Mouse (Mus musculus) liver, embryonic 15.5 days (tissue): ENCODE measurements around the gene Eea1. TPM values are rescaled to one million over a fixed set of nuclear protein-coding genes. Genes with fewer than 3 reads are reported as not detected.

Experiments used
- ATAC-seq: fragments of 200-750 bp; cut with Nextera tagmentation; 2 replicates; pipeline ENCODE4 v1.8.0; 2017; ENCODE audit warnings: moderate number of reproducible peaks, mild to moderate bottlenecking, moderate library complexity; ENCODE audit not compliant: insufficient read depth
- H3K27ac ChIP-seq: fragments of 300-500 bp; sonication (generic); replicated peaks from 2 replicates; pipeline ENCODE4 v1.5.1; 2015; ENCODE audit warnings: mild to moderate bottlenecking, inconsistent platforms
- H3K27me3 ChIP-seq: fragments of 300-500 bp; sonication (generic); 2 replicates; pipeline ENCODE4 v1.6.1; 2015; ENCODE audit warnings: mild to moderate bottlenecking, inconsistent platforms
- H3K36me3 ChIP-seq: fragments of 300-500 bp; sonication (generic); replicated peaks from 2 replicates; pipeline ENCODE4 v1.6.1; 2015; ENCODE audit warnings: moderate library complexity, mild to moderate bottlenecking, inconsistent platforms
- H3K4me1 ChIP-seq: fragments of 300-500 bp; sonication (generic); replicated peaks from 2 replicates; pipeline ENCODE4 v1.6.1; 2015; ENCODE audit warnings: inconsistent platforms
- H3K4me2 ChIP-seq: fragments of 300-500 bp; sonication (generic); 2 replicates; pipeline ENCODE4 v1.6.1; 2015; ENCODE audit warnings: moderate library complexity, mild to moderate bottlenecking, inconsistent platforms
- H3K4me3 ChIP-seq: fragments of 300-500 bp; sonication (generic); replicated peaks from 2 replicates; pipeline ENCODE4 v1.5.1; 2015; ENCODE audit warnings: mild to moderate bottlenecking, inconsistent platforms
- H3K9ac ChIP-seq: fragments of 300-500 bp; sonication (generic); 2 replicates; pipeline ENCODE4 v1.6.1; 2015; ENCODE audit warnings: moderate library complexity, mild to moderate bottlenecking, inconsistent platforms
- H3K9me3 ChIP-seq: fragments of 300-500 bp; sonication (generic); replicated peaks from 2 replicates; pipeline ENCODE4 v1.6.1; 2016; ENCODE audit warnings: inconsistent platforms
- WGBS: fragments of 180-500 bp; shearing (Covaris S2); methylation state at CpG from one replicate; pipeline ENCODE4 v1.1.7; 2015; ENCODE audit warnings: mixed read lengths; ENCODE audit not compliant: insufficient replicate concordance; 5-methylcytosine and 5-hydroxymethylcytosine counted together
- polyA plus RNA-seq: library from polyadenylated mRNA; unstranded; fragments of >200 nt; fragmentation: Nextera tagmentation; extraction: Ambion mirVana; gene quantifications from 2 replicates; pipeline ENCODE4 v1.2.1, GENCODE M21; 2015

Eea1 gene
- 7.7 and 7.9 TPM in 2 replicates for polyA plus RNA-seq

- H3K27ac ChIP-seq = peak within 1 kb of the TSS; percentile 96
- peak within 1 kb of the TSS; percentile 93 for H3K9ac ChIP-seq
- H3K27me3 ChIP-seq = no peaks in the 10 kb centered on the region
- peaks cover 27% of the 10 kb centered on the region for H3K4me1 ChIP-seq
- peaks cover 4% of the 10 kb centered on the region; the same call in 1 of the 2 replicates for H3K36me3 ChIP-seq
- H3K4me2 ChIP-seq = peak within 1 kb of the TSS; percentile 91
- WGBS = under 1% methylated on average over 57 of the region's 59 CpGs
- H3K9me3 ChIP-seq = no peaks in the 10 kb centered on the region
- peak; percentile 95 for ATAC-seq
- H3K4me3 ChIP-seq = peak within 1 kb of the TSS; percentile 93
These were observed at the start of gene Eea1 for GRCm38 (mm10) chr10:95940046-95940900. Eea1 (plus strand) TSS chr10:95940650.

DNA sequence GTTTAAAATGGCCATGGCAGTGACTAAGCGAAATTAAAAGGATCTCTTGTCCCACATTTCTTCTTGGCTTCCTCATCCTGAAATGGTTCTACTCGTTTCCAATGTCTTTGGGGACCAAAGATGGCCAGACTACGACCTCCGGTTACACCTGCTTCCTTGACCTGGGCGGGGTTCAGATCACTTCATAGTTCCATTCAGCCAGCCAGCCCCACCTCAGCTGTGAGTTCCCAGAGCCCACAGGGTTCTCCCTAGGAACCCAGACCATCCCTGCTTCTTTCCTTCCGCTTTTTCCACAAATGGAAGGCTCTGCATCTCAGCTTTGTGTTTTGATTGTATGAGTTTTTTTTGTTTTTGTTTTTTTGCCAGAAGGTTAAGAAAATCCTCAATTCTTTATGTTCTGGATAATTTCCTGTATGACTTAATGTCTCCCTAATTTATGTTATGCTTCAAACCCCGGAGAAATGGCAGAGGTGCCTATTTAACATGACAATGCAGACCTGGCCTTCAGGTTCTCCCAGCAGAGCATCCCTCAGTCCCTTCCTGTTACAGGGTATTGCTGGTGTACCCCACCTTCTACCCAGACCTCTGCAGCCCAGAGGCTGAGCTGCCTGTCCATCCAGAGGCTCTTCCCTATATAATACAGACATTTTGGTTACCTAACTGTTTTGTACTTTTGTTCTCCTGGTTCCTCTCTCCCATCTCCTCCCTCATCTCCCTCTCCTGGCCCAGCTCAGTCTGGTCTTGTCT, 49.1 kb upstream of the Eea1 start:
- no peaks in the 10 kb centered on the region for H3K4me1 ChIP-seq
- no peak overlapping the region for H3K4me2 ChIP-seq
- H3K27ac ChIP-seq = no peak overlapping the region
- 47% methylated on average over 7 of the region's 7 CpGs for WGBS
- no peaks in the 10 kb centered on the region for H3K9me3 ChIP-seq
- no peak overlapping the region for H3K9ac ChIP-seq
- no peak overlapping the region for H3K4me3 ChIP-seq
- no peaks in the 10 kb centered on the region; the same call in 1 of the 2 replicates for H3K27me3 ChIP-seq
- no peaks in the 10 kb centered on the region for H3K36me3 ChIP-seq
- no peak for ATAC-seq

GRCm38 (mm10) chr10:95892132-95892531, 48.3 kb upstream of the Eea1 start:
- ATAC-seq = no peak
- Histone ChIP-seq H3K4me1 (no peaks in the 10 kb centered on the region), H3K27me3 (no peaks in the 10 kb centered on the region; the same call in 1 of the 2 replicates), H3K9ac (no peak overlapping the region), H3K36me3 (no peaks in the 10 kb centered on the region), H3K4me2 (no peak overlapping the region), H3K27ac (no peak overlapping the region), H3K9me3 (no peaks in the 10 kb centered on the region), H3K4me3 (no peak overlapping the region)
- 62% methylated on average over 9 of the region's 9 CpGs for WGBS

- Histone ChIP-seq H3K4me2 (no peak overlapping the region), H3K4me3 (no peak overlapping the region), H3K27ac (no peak overlapping the region), H3K9me3 (no peaks in the 10 kb centered on the region), H3K4me1 (no peaks in the 10 kb centered on the region), H3K36me3 (no peaks in the 10 kb centered on the region), H3K9ac (no peak overlapping the region), H3K27me3 (no peaks in the 10 kb centered on the region; the same call in 1 of the 2 replicates)
- no peak for ATAC-seq
- 78% methylated on average over 14 of the region's 14 CpGs for WGBS
These were observed 47.0 kb upstream of the Eea1 start for GRCm38 (mm10) chr10:95893291-95893932.

GRCm38 (mm10) chr10:95894036-95894855, 46.2 kb upstream of the Eea1 start:
- Histone ChIP-seq H3K27me3 (no peaks in the 10 kb centered on the region; the same call in 1 of the 2 replicates), H3K4me1 (no peaks in the 10 kb centered on the region), H3K27ac (no peak overlapping the region), H3K36me3 (no peaks in the 10 kb centered on the region), H3K4me3 (peak overlapping the region; percentile 25), H3K9ac (no peak overlapping the region), H3K4me2 (peak overlapping the region; percentile 51), H3K9me3 (no peaks in the 10 kb centered on the region)
- ATAC-seq = no peak
- 19% methylated on average over 17 of the region's 17 CpGs for WGBS

GRCm38 (mm10) chr10:95894856-95895386, 45.5 kb upstream of the Eea1 start:
- Histone ChIP-seq H3K4me2 (peak overlapping the region; percentile 51), H3K36me3 (no peaks in the 10 kb centered on the region), H3K9ac (no peak overlapping the region), H3K4me3 (no peak overlapping the region), H3K4me1 (no peaks in the 10 kb centered on the region), H3K27ac (no peak overlapping the region), H3K9me3 (no peaks in the 10 kb centered on the region), H3K27me3 (no peaks in the 10 kb centered on the region; the same call in 1 of the 2 replicates)
- WGBS = 36% methylated on average over 10 of the region's 10 CpGs
- ATAC-seq = no peak

- no peaks in the 10 kb centered on the region for H3K36me3 ChIP-seq
- H3K9me3 ChIP-seq = no peaks in the 10 kb centered on the region
- ATAC-seq = no peak
- WGBS = 44% methylated on average over 5 of the region's 5 CpGs
- H3K4me2 ChIP-seq = no peak overlapping the region
- H3K9ac ChIP-seq = no peak overlapping the region
- H3K27me3 ChIP-seq = no peaks in the 10 kb centered on the region
- H3K4me3 ChIP-seq = no peak overlapping the region
- no peak overlapping the region for H3K27ac ChIP-seq
- H3K4me1 ChIP-seq = no peaks in the 10 kb centered on the region
These were observed 41.8 kb upstream of the Eea1 start for GRCm38 (mm10) chr10:95898471-95899154.

DNA sequence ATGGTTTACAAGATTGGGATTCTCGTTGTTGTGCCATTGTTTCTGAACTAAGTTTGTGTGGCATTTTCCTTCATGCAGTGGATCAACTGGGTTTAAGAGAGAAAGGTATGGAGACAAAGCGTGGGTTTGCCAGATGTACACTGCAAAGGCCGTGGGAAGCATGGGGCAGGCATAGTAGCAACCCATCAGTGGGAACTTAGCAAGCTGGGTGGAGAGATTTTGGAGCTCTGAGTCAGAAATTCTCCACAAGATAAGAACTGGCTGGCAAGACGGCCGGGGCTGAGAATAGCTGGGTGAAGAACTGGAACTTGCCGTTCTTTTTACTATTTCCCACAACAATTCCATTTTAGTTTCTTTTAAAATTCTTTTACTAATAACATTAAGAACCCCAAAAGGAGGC, 35.8 kb upstream of the Eea1 start:
- Histone ChIP-seq H3K27me3 (no peaks in the 10 kb centered on the region), H3K4me3 (no peak overlapping the region), H3K4me2 (no peak overlapping the region), H3K9me3 (no peaks in the 10 kb centered on the region), H3K9ac (no peak overlapping the region), H3K36me3 (no peaks in the 10 kb centered on the region), H3K27ac (no peak overlapping the region), H3K4me1 (peaks cover 2% of the 10 kb centered on the region)
- no peak for ATAC-seq
- 40% methylated on average over 6 of the region's 6 CpGs for WGBS

- Histone ChIP-seq H3K9ac (no peak overlapping the region), H3K9me3 (no peaks in the 10 kb centered on the region), H3K36me3 (no peaks in the 10 kb centered on the region), H3K27ac (no peak overlapping the region), H3K4me1 (peaks cover 4% of the 10 kb centered on the region), H3K4me3 (no peak overlapping the region), H3K4me2 (no peak overlapping the region), H3K27me3 (no peaks in the 10 kb centered on the region)
- 71% methylated on average over 4 of the region's 4 CpGs for WGBS
- ATAC-seq = no peak
These were observed 31.1 kb upstream of the Eea1 start for GRCm38 (mm10) chr10:95909246-95909909.
